Mouse (Mus musculus) intestine, postnatal 0 days (tissue): Measurements from ENCODE around the gene Cct4. TPM values are rescaled to one million over a fixed set of nuclear protein-coding genes. Genes with fewer than 3 reads are reported as not detected.

Experiments
- ATAC-seq: fragments of 200-750 bp; cut with Nextera tagmentation; 2 replicates; pipeline ENCODE4 v1.8.0; 2017; ENCODE audit warnings: mild to moderate bottlenecking, moderate TSS enrichment, moderate library complexity
- H3K27ac ChIP-seq: fragments of 300-500 bp; sonication (generic); 2 replicates; pipeline ENCODE4 v1.5.1; 2014; ENCODE audit warnings: mild to moderate bottlenecking, low read depth, low read length, moderate library complexity
- H3K27me3 ChIP-seq: fragments of 300-500 bp; sonication (generic); replicated peaks from 2 replicates; pipeline ENCODE4 v1.6.1; 2014; ENCODE audit warnings: low read length, mixed read lengths; ENCODE audit not compliant: control insufficient read depth, insufficient read depth
- H3K36me3 ChIP-seq: fragments of 300-500 bp; sonication (generic); 2 replicates; pipeline ENCODE4 v1.6.1; 2014; ENCODE audit warnings: mild to moderate bottlenecking, moderate library complexity; ENCODE audit not compliant: control insufficient read depth, insufficient read depth
- H3K4me1 ChIP-seq: fragments of 300-500 bp; sonication (generic); replicated peaks from 2 replicates; pipeline ENCODE4 v1.6.1; 2014; ENCODE audit warnings: antibody characterized with exemption, low read length, mixed read lengths; ENCODE audit not compliant: control insufficient read depth, insufficient read depth
- H3K4me2 ChIP-seq: fragments of 300-500 bp; sonication (generic); replicated peaks from 2 replicates; pipeline ENCODE4 v1.6.1; 2014; ENCODE audit warnings: low read depth, mild to moderate bottlenecking, moderate library complexity
- H3K4me3 ChIP-seq: fragments of 300-500 bp; sonication (generic); 2 replicates; pipeline ENCODE4 v1.5.1; 2014; ENCODE audit warnings: low read depth, low read length
- H3K9ac ChIP-seq: fragments of 300-500 bp; sonication (generic); 2 replicates; pipeline ENCODE4 v1.6.1; 2014; ENCODE audit warnings: mild to moderate bottlenecking, low read depth, low read length
- H3K9me3 ChIP-seq: fragments of 300-500 bp; sonication (generic); 2 replicates; pipeline ENCODE4 v1.6.1; 2016; ENCODE audit warnings: mixed run types; ENCODE audit not compliant: control insufficient read depth
- CTCF ChIP-seq: sonication (generic); IDR thresholded peaks from 2 replicates; pipeline ENCODE4 v1.5.1; 2016; ENCODE audit warnings: low read depth, mild to moderate bottlenecking, control low read depth, antibody characterized with exemption, moderate library complexity
- WGBS: fragments of 180-500 bp; shearing (Covaris S2); extraction: QIAGEN DNeasy Blood & Tissue Kit; methylation state at CpG from one replicate; pipeline ENCODE4 v1.1.7; 2014; 5-methylcytosine and 5-hydroxymethylcytosine counted together
- polyA plus RNA-seq: library from polyadenylated mRNA; unstranded; fragments of >200 nt; fragmentation: Nextera tagmentation; extraction: Ambion mirVana; gene quantifications from 2 replicates; pipeline ENCODE4 v1.2.1, GENCODE M21; 2015

The Cct4 gene
- polyA plus RNA-seq, 1 experiment from 2014 or later = 101 TPM

DNA sequence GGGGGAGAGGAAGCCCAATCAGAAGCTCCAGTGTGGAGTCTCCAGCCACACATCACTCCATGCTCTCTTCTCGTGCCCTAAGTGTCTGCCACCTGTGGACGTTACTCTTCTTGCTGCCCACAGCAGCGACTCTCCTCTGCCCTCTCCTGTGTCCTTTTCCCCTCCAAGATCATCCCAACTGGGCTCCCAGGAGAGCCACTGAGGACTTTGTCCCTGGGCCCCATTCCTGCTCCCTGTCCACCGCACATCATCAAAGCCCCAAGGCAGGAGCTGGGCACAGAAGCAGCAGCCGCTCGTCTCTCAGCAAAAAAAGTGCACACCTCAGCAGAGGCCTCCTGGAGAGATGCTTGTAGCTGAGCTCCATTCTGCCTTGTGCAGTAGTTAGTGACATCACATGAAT is 24.7 kb downstream of the Cct4 start:
- H3K27ac ChIP-seq = no peak overlapping the region
- no peaks in the 10 kb centered on the region for H3K36me3 ChIP-seq
- H3K9ac ChIP-seq = no peak overlapping the region
- no peak for ATAC-seq
- no peaks in the 10 kb centered on the region for H3K9me3 ChIP-seq
- H3K27me3 ChIP-seq = no peaks in the 10 kb centered on the region
- no peak overlapping the region for H3K4me2 ChIP-seq
- no peak overlapping the region for H3K4me3 ChIP-seq
- WGBS = 60% methylated on average over 6 of the region's 6 CpGs
- no peaks in the 10 kb centered on the region for H3K4me1 ChIP-seq
- no peak for TF ChIP-seq CTCF

- 95% methylated on average over 4 of the region's 4 CpGs for WGBS
- no peak overlapping the region for H3K27ac ChIP-seq
- ATAC-seq = no peak
- H3K9me3 ChIP-seq = no peaks in the 10 kb centered on the region
- no peak overlapping the region for H3K4me2 ChIP-seq
- no peaks in the 10 kb centered on the region for H3K27me3 ChIP-seq
- no peak overlapping the region for H3K4me3 ChIP-seq
- H3K9ac ChIP-seq = no peak overlapping the region
- H3K36me3 ChIP-seq = no peaks in the 10 kb centered on the region
- no peak for TF ChIP-seq CTCF
- no peaks in the 10 kb centered on the region for H3K4me1 ChIP-seq
Measured at GRCm38 (mm10) chr11:23017943-23018342, 27.6 kb downstream of the Cct4 start.

GRCm38 (mm10) chr11:23020116-23020770 is 29.9 kb downstream of the Cct4 start:
- no peak for ATAC-seq
- no peaks in the 10 kb centered on the region for H3K27me3 ChIP-seq
- H3K9me3 ChIP-seq = no peaks in the 10 kb centered on the region
- no peak overlapping the region for H3K4me2 ChIP-seq
- H3K4me1 ChIP-seq = no peaks in the 10 kb centered on the region
- TF ChIP-seq CTCF = no peak
- H3K9ac ChIP-seq = no peak overlapping the region
- H3K27ac ChIP-seq = no peak overlapping the region
- no peak overlapping the region for H3K4me3 ChIP-seq
- H3K36me3 ChIP-seq = no peaks in the 10 kb centered on the region
- WGBS = 76% methylated on average over 24 of the region's 24 CpGs

- WGBS = 96% methylated on average over 14 of the region's 14 CpGs
- Histone ChIP-seq H3K4me2 (no peak overlapping the region), H3K9ac (no peak overlapping the region), H3K4me1 (no peaks in the 10 kb centered on the region), H3K27ac (no peak overlapping the region), H3K9me3 (no peaks in the 10 kb centered on the region), H3K4me3 (no peak overlapping the region), H3K36me3 (no peaks in the 10 kb centered on the region), H3K27me3 (no peaks in the 10 kb centered on the region)
- no peak for TF ChIP-seq CTCF
- ATAC-seq = no peak
Measured at GRCm38 (mm10) chr11:23020841-23021240, 30.5 kb downstream of the Cct4 start.

- 85% methylated on average over 2 of the region's 2 CpGs for WGBS
- Histone ChIP-seq H3K27me3 (no peaks in the 10 kb centered on the region), H3K27ac (no peak overlapping the region), H3K4me3 (no peak overlapping the region), H3K4me2 (no peak overlapping the region), H3K4me1 (no peaks in the 10 kb centered on the region), H3K9ac (no peak overlapping the region), H3K9me3 (no peaks in the 10 kb centered on the region), H3K36me3 (no peaks in the 10 kb centered on the region)
- no peak for TF ChIP-seq CTCF
- no peak for ATAC-seq
Measured at GRCm38 (mm10) chr11:23023155-23023554, 32.8 kb downstream of the Cct4 start.

DNA sequence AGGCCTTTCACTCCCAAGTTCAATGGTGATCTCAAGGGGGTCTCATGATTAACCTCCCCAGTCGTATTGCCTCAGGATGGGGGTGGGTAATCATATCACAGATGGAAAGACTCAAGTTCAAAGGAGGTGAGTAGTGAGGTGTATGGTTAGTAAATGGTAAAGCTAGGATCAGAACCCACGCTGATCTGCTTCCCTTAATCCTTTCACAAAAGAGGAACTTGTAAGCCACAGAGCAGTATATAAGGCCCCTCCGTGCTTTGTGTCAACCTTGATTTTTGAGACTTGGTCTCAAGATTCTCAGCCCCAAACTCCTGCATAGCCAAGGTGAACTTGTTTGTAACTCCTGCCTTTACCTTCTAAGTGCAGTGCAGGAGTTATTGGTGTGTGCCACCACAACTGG is 33.9 kb downstream of the Cct4 start:
- Histone ChIP-seq H3K4me1 (no peaks in the 10 kb centered on the region), H3K27me3 (no peaks in the 10 kb centered on the region), H3K9me3 (no peaks in the 10 kb centered on the region), H3K4me3 (no peak overlapping the region), H3K9ac (no peak overlapping the region), H3K4me2 (no peak overlapping the region), H3K36me3 (no peaks in the 10 kb centered on the region), H3K27ac (no peak overlapping the region)
- no peak for TF ChIP-seq CTCF
- WGBS = 89% methylated on average over 3 of the region's 3 CpGs
- ATAC-seq = no peak

- H3K27ac ChIP-seq = no peak overlapping the region
- no peaks in the 10 kb centered on the region for H3K36me3 ChIP-seq
- H3K4me3 ChIP-seq = no peak overlapping the region
- no peak overlapping the region for H3K4me2 ChIP-seq
- WGBS = 22% methylated on average over 3 of the region's 3 CpGs
- peak; percentile 67 for ATAC-seq
- TF ChIP-seq CTCF = no peak
- H3K9me3 ChIP-seq = no peaks in the 10 kb centered on the region
- no peaks in the 10 kb centered on the region for H3K27me3 ChIP-seq
- H3K9ac ChIP-seq = no peak overlapping the region
- no peaks in the 10 kb centered on the region for H3K4me1 ChIP-seq
Measured at GRCm38 (mm10) chr11:23028957-23029356, 38.6 kb downstream of the Cct4 start.
